ENCODE assay signal across 9 mouse cellular contexts in the genomic region with DNA sequence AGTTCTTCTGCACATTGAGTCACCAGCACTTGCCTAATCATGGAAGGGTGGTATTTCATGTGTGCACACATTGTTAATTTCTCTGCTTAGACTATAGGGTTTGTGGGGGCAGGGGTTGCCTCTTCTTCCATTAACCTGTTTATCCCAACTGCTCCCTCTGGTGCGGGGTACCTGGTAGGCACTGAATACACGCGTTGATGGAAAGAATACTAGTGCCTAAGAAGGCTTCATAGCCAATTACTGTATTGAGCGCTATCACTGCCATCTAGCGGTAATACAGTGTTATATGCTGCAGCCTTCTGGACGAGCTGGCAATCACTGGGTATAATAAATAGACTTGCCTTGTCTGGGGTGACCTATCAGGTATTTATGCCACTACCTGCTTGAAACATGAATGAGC.
A peak's percentile ranks its signal among the peaks of the same experiment; 100 is the strongest.
DNase-seq lines count a peak whose midpoint lies in the region; ATAC-seq and TF ChIP-seq lines count a peak whose summit lies in the region.
"Had no signal": no experiment of that assay in that cellular context is flagged by ENCODE, and none has a peak within 500 bp of the region (broad histone marks: within the 10 kb centered on the region; RNA-seq: fewer than 3 reads in every experiment).

No protein-coding gene starts in this region.

- no peaks in the 10 kb centered on the region for H3K9me3 ChIP-seq in embryonic facial prominence, embryonic 15.5 days (replicated peaks)
- H3K9me3 ChIP-seq in heart, embryonic 10.5 days, result no peaks in the 10 kb centered on the region
- no peaks in the 10 kb centered on the region for H3K9me3 ChIP-seq in limb, embryonic 14.5 days (ENCODE audit: control insufficient read depth, low read length)
- no peaks in the 10 kb centered on the region for H3K9me3 ChIP-seq in midbrain, embryonic 15.5 days
- H3K9me3 ChIP-seq: embryonic facial prominence, embryonic 12.5 days had no signal

- no peak overlapping the region for H3K9ac ChIP-seq in embryonic facial prominence, embryonic 15.5 days
- no peak overlapping the region for H3K9ac ChIP-seq in limb, embryonic 14.5 days (ENCODE audit: low read depth, low read length, severe bottlenecking)
- H3K9ac ChIP-seq in midbrain, embryonic 15.5 days, result no peak overlapping the region
- H3K9ac ChIP-seq: embryonic facial prominence, embryonic 12.5 days had no signal

- DNase-seq in CD4-positive helper T cell, adult 2 months (ENCODE audit: low read depth, low spot score), result peak; percentile 87
- peak; percentile 9 for DNase-seq in adrenal gland, postnatal 25 days
- peak; percentile 80 for DNase-seq in heart, embryonic 10.5 days (ENCODE audit: low spot score)
- peak; percentile 92 for DNase-seq in kidney, adult 9 months
- DNase-seq in limb, embryonic 14.5 days (ENCODE audit: low spot score), result peak; percentile 98
- DNase-seq in spleen, postnatal 4 days (ENCODE audit: low spot score in 2 of 2), result peak; percentile 64 to 72

- under 1% methylated on average over 6 of the region's 6 CpGs for WGBS in embryonic facial prominence, embryonic 15.5 days
- under 1% methylated on average over 6 of the region's 6 CpGs for WGBS in heart, embryonic 10.5 days
- WGBS in limb, embryonic 14.5 days, result 0% methylated on average over 6 of the region's 6 CpGs
- under 1% methylated on average over 6 of the region's 6 CpGs for WGBS in midbrain, embryonic 15.5 days

- H3K27ac ChIP-seq in embryonic facial prominence, embryonic 15.5 days (replicated peaks), result no peak overlapping the region
- H3K27ac ChIP-seq in heart, embryonic 10.5 days, result no peak overlapping the region
- H3K27ac ChIP-seq in limb, embryonic 14.5 days (replicated peaks; ENCODE audit: low read depth, low read length), result no peak overlapping the region
- no peak overlapping the region for H3K27ac ChIP-seq in midbrain, embryonic 15.5 days
- H3K27ac ChIP-seq: embryonic facial prominence, embryonic 12.5 days had no signal

- no peaks in the 10 kb centered on the region for H3K36me3 ChIP-seq in embryonic facial prominence, embryonic 15.5 days
- no peaks in the 10 kb centered on the region for H3K36me3 ChIP-seq in heart, embryonic 10.5 days
- H3K36me3 ChIP-seq in limb, embryonic 14.5 days (ENCODE audit: control insufficient read depth, insufficient read depth, low read length), result no peaks in the 10 kb centered on the region
- H3K36me3 ChIP-seq in midbrain, embryonic 15.5 days (replicated peaks), result no peaks in the 10 kb centered on the region
- H3K36me3 ChIP-seq: embryonic facial prominence, embryonic 12.5 days had no signal

- 0 out of 2 replicates have a peak overlapping the region, but pooled peaks have one; percentile 1 for H3K4me2 ChIP-seq in embryonic facial prominence, embryonic 15.5 days (replicated peaks)
- no peak overlapping the region for H3K4me2 ChIP-seq in limb, embryonic 14.5 days (replicated peaks; ENCODE audit: low read depth, low read length, severe bottlenecking)
- no peak overlapping the region for H3K4me2 ChIP-seq in midbrain, embryonic 15.5 days
- H3K4me2 ChIP-seq: embryonic facial prominence, embryonic 12.5 days had no signal

- H3K4me3 ChIP-seq in embryonic facial prominence, embryonic 15.5 days (replicated peaks), result no peak overlapping the region
- no peak overlapping the region for H3K4me3 ChIP-seq in heart, embryonic 10.5 days
- H3K4me3 ChIP-seq in limb, embryonic 14.5 days (replicated peaks; ENCODE audit: low read length), result no peak overlapping the region
- no peak overlapping the region for H3K4me3 ChIP-seq in midbrain, embryonic 15.5 days
- H3K4me3 ChIP-seq: embryonic facial prominence, embryonic 12.5 days had no signal

- peak; percentile 71 for ATAC-seq in embryonic facial prominence, embryonic 15.5 days (ENCODE audit: insufficient number of reproducible peaks, low FRiP score, low TSS enrichment, low read depth)
- ATAC-seq in limb, embryonic 14.5 days (ENCODE audit: low FRiP score, low read depth), result peak; percentile 71
- ATAC-seq in midbrain, embryonic 15.5 days (replicated peaks), result peak; percentile 87

- H3K27me3 ChIP-seq in embryonic facial prominence, embryonic 15.5 days, result no peaks in the 10 kb centered on the region
- no peaks in the 10 kb centered on the region for H3K27me3 ChIP-seq in heart, embryonic 10.5 days (ENCODE audit: insufficient read depth, poor library complexity, severe bottlenecking)
- no peaks in the 10 kb centered on the region for H3K27me3 ChIP-seq in limb, embryonic 14.5 days (ENCODE audit: control insufficient read depth, insufficient read depth, low read length)
- H3K27me3 ChIP-seq in midbrain, embryonic 15.5 days (replicated peaks), result no peaks in the 10 kb centered on the region
- H3K27me3 ChIP-seq: embryonic facial prominence, embryonic 12.5 days had no signal

- no peak for TF ChIP-seq POLR2A in limb, embryonic 14.5 days (IDR thresholded peaks at IDR 0.05; ENCODE audit: borderline replicate concordance, extremely low read depth, insufficient read depth, insufficient read length)

- peaks cover 9% of the 10 kb centered on the region; the same call in 1 of the 2 replicates for H3K4me1 ChIP-seq in embryonic facial prominence, embryonic 15.5 days
- H3K4me1 ChIP-seq in heart, embryonic 10.5 days, result peaks cover 7% of the 10 kb centered on the region
- H3K4me1 ChIP-seq in limb, embryonic 14.5 days (ENCODE audit: control insufficient read depth, insufficient read depth, low read length), result peaks cover 16% of the 10 kb centered on the region
- H3K4me1 ChIP-seq in midbrain, embryonic 15.5 days, result peaks cover 4% of the 10 kb centered on the region
- H3K4me1 ChIP-seq: embryonic facial prominence, embryonic 12.5 days had no signal

Comparison
In these comparisons a context has a peak if more than half of its experiments do, and no peak if none do; other contexts are left out.
1. DNase-seq: peak in every context shown above with its lines; median percentile 98 in limb, embryonic 14.5 days; 92 in kidney, adult 9 months; 87 in CD4-positive helper T cell, adult 2 months; 80 in heart, embryonic 10.5 days; 68 in spleen, postnatal 4 days; 9 in adrenal gland, postnatal 25 days.